Mouse (Mus musculus) hindbrain, embryonic 14.5 days (tissue): Measurements from ENCODE around the gene Drg1. TPM values are rescaled to one million over a fixed set of nuclear protein-coding genes. Genes with fewer than 3 reads are reported as not detected.

Source experiments
- ATAC-seq: fragments of 200-750 bp; cut with Nextera tagmentation; 2 replicates; pipeline ENCODE4 v1.8.0; 2017; ENCODE audit warnings: moderate number of reproducible peaks, mild to moderate bottlenecking, moderate TSS enrichment, moderate library complexity; ENCODE audit not compliant: low FRiP score
- DNase-seq: peaks from one replicate; pipeline ENCODE4 v3.0.0-alpha.2; 2015; ENCODE audit warnings: low spot score
- H3K27ac ChIP-seq: fragments of 300-500 bp; sonication (generic); 2 replicates; pipeline ENCODE4 v1.5.1; 2014; ENCODE audit warnings: mild to moderate bottlenecking, moderate library complexity
- H3K27me3 ChIP-seq: fragments of 300-500 bp; sonication (generic); 2 replicates; pipeline ENCODE4 v1.6.1; 2014; ENCODE audit warnings: mild to moderate bottlenecking, low read length, mixed read lengths; ENCODE audit not compliant: control insufficient read depth, insufficient read depth
- H3K36me3 ChIP-seq: fragments of 300-500 bp; sonication (generic); replicated peaks from 2 replicates; pipeline ENCODE4 v1.6.1; 2014; ENCODE audit not compliant: control insufficient read depth, insufficient read depth
- H3K4me1 ChIP-seq: fragments of 300-500 bp; sonication (generic); replicated peaks from 2 replicates; pipeline ENCODE4 v1.6.1; 2014; ENCODE audit warnings: antibody characterized with exemption, low read length, mixed read lengths; ENCODE audit not compliant: control insufficient read depth, insufficient read depth
- H3K4me2 ChIP-seq: fragments of 300-500 bp; sonication (generic); replicated peaks from 2 replicates; pipeline ENCODE4 v1.6.1; 2014; ENCODE audit warnings: mild to moderate bottlenecking, moderate library complexity
- H3K4me3 ChIP-seq: fragments of 300-500 bp; sonication (generic); replicated peaks from 2 replicates; pipeline ENCODE4 v1.5.1; 2014; ENCODE audit warnings: mild to moderate bottlenecking, low read length
- H3K9ac ChIP-seq: fragments of 300-500 bp; sonication (generic); 2 replicates; pipeline ENCODE4 v1.6.1; 2014
- H3K9me3 ChIP-seq: fragments of 300-500 bp; sonication (generic); 2 replicates; pipeline ENCODE4 v1.6.1; 2016; ENCODE audit warnings: low read length; ENCODE audit not compliant: control insufficient read depth
- WGBS: fragments of 180-500 bp; shearing (Covaris S2); extraction: QIAGEN DNeasy Blood & Tissue Kit; methylation state at CpG from one replicate; pipeline ENCODE4 v1.1.7; 2014; 5-methylcytosine and 5-hydroxymethylcytosine counted together
- polyA plus RNA-seq: library from polyadenylated mRNA; unstranded; fragments of >200 nt; fragmentation: Nextera tagmentation; extraction: Ambion mirVana; gene quantifications from 2 replicates; pipeline ENCODE4 v1.2.1, GENCODE M21; 2014

The Drg1 gene
- polyA plus RNA-seq, 1 experiment from 2014 or later, result 216 TPM

DNA sequence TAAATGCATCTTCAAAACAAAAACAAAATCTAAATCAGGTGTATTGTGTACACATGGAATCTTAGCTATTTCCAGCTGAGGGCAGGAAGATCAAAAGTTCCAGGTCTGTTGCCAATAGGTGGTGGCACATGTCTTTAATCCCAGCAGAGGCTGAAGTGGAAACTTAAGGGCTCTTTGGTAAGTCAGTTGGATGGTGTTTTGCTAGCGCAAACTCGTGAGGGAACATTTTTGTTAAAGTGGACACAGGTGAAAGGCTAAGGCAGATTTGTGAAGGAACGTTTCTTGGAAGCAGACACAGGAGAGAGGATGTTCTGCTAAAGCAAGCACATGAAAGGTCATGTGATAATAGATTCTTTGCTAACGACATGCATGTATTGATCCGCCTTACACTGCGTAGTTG, 17.4 kb upstream of the Drg1 start:
- no peak overlapping the region for H3K9ac ChIP-seq
- H3K36me3 ChIP-seq, result no peaks in the 10 kb centered on the region
- no peaks in the 10 kb centered on the region for H3K9me3 ChIP-seq
- WGBS, result 90% methylated on average over 6 of the region's 6 CpGs
- peaks cover 18% of the 10 kb centered on the region for H3K4me1 ChIP-seq
- H3K27me3 ChIP-seq, result no peaks in the 10 kb centered on the region
- DNase-seq (no peak), ATAC-seq (no peak)
- no peak overlapping the region for H3K27ac ChIP-seq
- H3K4me3 ChIP-seq, result no peak overlapping the region
- H3K4me2 ChIP-seq, result no peak overlapping the region

DNA sequence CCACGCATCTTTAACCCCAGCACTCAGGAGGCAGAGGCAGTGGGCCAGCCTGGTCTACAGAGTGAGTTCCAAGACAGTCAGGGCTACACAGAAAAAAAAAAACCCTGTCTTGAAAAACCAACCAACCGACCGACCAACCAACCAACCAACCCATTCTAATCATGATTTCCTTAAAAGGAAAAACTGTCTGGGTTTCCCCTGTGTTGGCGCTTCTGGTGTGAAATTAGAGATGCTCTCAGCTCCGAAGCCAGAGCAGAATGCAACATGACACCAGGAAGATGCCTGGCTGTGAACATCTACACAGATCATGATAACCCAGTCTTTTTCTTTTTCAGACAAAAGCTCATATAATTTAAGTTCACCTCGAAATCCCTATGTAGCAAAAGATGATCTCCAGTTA, 16.7 kb upstream of the Drg1 start:
- no peaks in the 10 kb centered on the region for H3K9me3 ChIP-seq
- 88% methylated on average over 6 of the region's 6 CpGs for WGBS
- ATAC-seq (no peak), DNase-seq (no peak)
- H3K4me2 ChIP-seq, result no peak overlapping the region
- no peak overlapping the region for H3K9ac ChIP-seq
- H3K4me3 ChIP-seq, result no peak overlapping the region
- no peak overlapping the region for H3K27ac ChIP-seq
- no peaks in the 10 kb centered on the region for H3K27me3 ChIP-seq
- H3K36me3 ChIP-seq, result no peaks in the 10 kb centered on the region
- H3K4me1 ChIP-seq, result peaks cover 10% of the 10 kb centered on the region; the same call in 1 of the 2 replicates

DNA sequence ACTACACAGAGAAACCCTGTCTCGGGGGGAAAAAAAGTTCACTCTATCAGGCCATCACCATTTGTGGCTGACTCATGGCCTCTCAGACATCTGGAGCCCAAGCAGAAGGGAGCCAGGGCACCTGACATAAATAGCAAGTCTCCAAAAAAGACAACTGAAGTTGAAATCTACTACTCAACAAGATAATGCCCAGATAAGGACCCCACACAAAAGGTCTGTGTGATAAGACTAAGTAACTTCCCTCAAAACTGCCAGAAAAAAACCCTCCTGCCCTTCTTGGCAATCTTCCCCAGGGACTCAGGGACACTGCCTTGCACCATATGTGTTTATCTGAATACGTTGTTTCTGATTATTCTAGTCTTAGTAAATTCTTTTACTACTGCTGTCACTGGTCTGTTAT, 13.5 kb upstream of the Drg1 start:
- no peaks in the 10 kb centered on the region for H3K4me1 ChIP-seq
- no peaks in the 10 kb centered on the region for H3K27me3 ChIP-seq
- H3K36me3 ChIP-seq, result no peaks in the 10 kb centered on the region
- 83% methylated on average over 2 of the region's 2 CpGs for WGBS
- H3K9ac ChIP-seq, result no peak overlapping the region
- H3K9me3 ChIP-seq, result no peaks in the 10 kb centered on the region
- H3K4me2 ChIP-seq, result no peak overlapping the region
- no peak overlapping the region for H3K27ac ChIP-seq
- H3K4me3 ChIP-seq, result no peak overlapping the region
- ATAC-seq (no peak), DNase-seq (no peak)

DNA sequence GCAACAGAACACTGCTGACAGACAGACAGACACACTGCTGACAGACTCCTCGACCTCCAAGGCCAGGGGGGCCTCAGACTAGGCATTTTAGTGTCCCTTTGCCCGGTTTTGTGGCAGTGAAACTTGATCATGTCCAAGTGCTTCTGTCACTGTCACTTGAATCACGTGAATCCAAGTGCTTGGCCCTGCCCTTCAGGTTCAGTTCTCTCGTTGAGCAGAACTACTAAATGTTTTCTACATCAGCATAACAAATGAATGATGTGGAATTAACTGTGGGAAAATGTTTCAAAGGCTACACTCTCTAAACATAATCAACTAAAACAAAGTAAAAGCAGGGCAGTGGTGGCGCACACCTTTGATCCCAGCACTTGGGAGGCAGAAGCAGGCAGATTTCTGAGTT, 12.1 kb upstream of the Drg1 start:
- Histone ChIP-seq H3K4me1 (no peaks in the 10 kb centered on the region), H3K4me3 (no peak overlapping the region), H3K36me3 (no peaks in the 10 kb centered on the region), H3K4me2 (no peak overlapping the region), H3K9ac (no peak overlapping the region), H3K27me3 (no peaks in the 10 kb centered on the region), H3K27ac (no peak overlapping the region), H3K9me3 (no peaks in the 10 kb centered on the region)
- ATAC-seq, result no peak
- DNase-seq, result no peak
- 67% methylated on average over 5 of the region's 5 CpGs for WGBS

DNA sequence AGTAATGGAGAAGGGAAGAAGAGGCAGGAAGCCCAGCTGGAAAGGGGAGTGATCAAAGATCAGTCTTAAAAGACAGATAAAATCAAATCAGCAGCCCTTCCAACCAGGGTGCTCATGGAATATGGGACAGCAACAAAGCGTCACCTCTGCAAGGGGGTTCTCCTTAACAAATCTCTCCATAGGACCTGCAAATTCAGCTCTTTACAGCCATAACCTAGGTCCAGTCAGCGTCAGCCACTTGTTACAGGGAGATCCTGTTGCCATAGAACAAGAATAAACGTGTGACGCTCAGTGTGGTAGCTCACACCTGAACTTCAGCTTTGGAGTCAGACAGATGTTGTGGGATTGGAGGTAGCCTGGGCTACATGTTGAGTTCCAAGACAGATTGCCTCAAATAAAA, 3.0 kb upstream of the Drg1 start:
- no peak overlapping the region for H3K27ac ChIP-seq
- H3K4me2 ChIP-seq, result no peak overlapping the region
- H3K36me3 ChIP-seq, result peaks cover 2% of the 10 kb centered on the region; the same call in 1 of the 2 replicates
- H3K4me1 ChIP-seq, result peaks cover 13% of the 10 kb centered on the region
- no peak overlapping the region for H3K4me3 ChIP-seq
- DNase-seq, result no peak
- 47% methylated on average over 4 of the region's 4 CpGs for WGBS
- no peaks in the 10 kb centered on the region for H3K27me3 ChIP-seq
- ATAC-seq, result no peak
- H3K9ac ChIP-seq, result no peak overlapping the region
- no peaks in the 10 kb centered on the region for H3K9me3 ChIP-seq

DNA sequence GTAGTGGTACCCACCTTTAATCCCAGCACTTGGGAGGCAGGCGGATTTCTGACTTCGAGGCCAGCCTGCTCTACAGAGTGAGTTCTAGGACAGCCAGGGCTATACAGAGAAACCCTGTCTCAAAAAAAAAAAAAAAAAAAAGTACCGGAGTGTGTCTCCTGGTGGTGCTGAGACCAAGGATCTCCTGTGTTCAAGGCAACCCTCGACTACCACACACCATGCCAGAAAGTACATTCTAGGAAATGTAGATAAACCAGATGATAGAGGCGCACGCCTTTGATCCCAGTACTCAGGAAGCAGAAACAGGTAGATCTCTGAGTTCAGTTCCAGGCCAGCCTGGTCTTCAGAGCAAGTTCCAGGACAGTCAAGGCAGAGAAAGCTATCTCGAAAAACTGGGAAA, 918 bp upstream of the Drg1 start:
- H3K4me2 ChIP-seq, result peak overlapping the region; percentile 72
- no peaks in the 10 kb centered on the region for H3K9me3 ChIP-seq
- H3K4me3 ChIP-seq, result peak overlapping the region; percentile 98
- H3K27ac ChIP-seq, result peak overlapping the region; percentile 95
- no peaks in the 10 kb centered on the region for H3K27me3 ChIP-seq
- H3K9ac ChIP-seq, result peak overlapping the region; percentile 99
- WGBS, result 54% methylated on average over 7 of the region's 7 CpGs
- no peak for ATAC-seq
- peaks cover 18% of the 10 kb centered on the region for H3K4me1 ChIP-seq
- peaks cover 22% of the 10 kb centered on the region for H3K36me3 ChIP-seq
- no peak for DNase-seq

DNA sequence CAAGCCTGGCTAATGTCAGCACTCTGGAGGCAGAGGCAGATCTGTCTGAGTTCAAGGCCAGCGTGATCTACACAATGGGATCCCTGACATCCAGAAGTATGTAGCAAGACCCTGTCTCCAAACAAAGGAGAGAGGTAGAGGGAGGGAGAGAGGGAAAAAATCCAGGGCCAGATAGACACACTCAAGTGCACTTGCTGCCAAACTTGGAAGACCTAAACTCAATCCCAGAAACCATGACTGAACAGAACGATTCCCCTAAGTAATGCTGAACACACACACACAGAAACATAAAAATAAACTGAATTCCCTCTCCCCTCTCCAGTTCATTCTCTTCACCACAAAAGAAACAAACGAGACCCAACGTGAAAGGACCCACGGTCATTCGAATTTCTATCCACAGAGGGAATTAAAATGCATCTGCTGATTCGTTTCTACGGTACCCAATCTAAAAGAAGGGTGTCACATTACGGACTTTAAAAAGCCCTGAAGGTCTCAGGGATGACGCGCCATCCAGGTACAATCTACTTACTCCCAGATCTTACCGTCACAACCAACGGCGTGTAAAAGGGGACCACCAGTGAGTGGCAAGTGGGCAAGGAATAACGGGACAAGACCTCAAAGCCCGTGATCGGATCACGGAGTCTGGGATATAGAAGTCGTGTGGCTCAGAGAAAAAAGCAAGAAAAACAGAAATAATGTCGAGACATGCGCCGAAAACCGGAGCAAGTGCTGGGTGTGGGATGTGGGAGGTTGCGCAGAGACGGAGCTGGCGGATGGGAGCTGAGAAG, 730 bp downstream of the Drg1 start:
- ATAC-seq (no peak), DNase-seq (peak; percentile 31)
- WGBS, result under 1% methylated on average over 26 of the region's 26 CpGs
- peak overlapping the region; percentile 98 for H3K4me3 ChIP-seq
- H3K36me3 ChIP-seq, result peaks cover 39% of the 10 kb centered on the region
- peak overlapping the region; percentile 99 for H3K9ac ChIP-seq
- peak overlapping the region; percentile 72 for H3K4me2 ChIP-seq
- peak overlapping the region; percentile 95 for H3K27ac ChIP-seq
- no peaks in the 10 kb centered on the region for H3K9me3 ChIP-seq
- no peaks in the 10 kb centered on the region for H3K27me3 ChIP-seq
- peaks cover 18% of the 10 kb centered on the region for H3K4me1 ChIP-seq

DNA sequence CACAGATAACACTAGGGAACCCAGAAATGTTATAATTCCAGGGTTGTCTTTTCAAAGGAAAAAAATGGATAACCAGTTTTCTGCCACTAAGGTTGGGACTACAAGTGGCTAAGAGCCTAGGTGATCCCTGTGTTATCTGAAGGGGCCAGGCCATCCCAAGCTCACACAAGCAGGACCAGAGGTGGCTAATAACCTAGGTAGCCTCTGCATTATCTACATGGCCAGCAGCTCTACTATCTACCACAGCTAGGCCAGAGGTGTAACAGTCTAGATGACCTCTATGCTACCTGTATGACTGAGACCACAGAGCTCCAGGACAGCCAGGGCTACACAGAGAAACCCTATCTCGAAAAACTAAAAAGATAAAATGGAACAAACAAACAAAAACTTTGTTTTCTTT, 6.7 kb downstream of the Drg1 start:
- Histone ChIP-seq H3K27me3 (no peaks in the 10 kb centered on the region), H3K9ac (no peak overlapping the region), H3K36me3 (peaks cover 95% of the 10 kb centered on the region), H3K4me2 (no peak overlapping the region), H3K4me3 (no peak overlapping the region), H3K9me3 (no peaks in the 10 kb centered on the region), H3K27ac (no peak overlapping the region), H3K4me1 (peaks cover 8% of the 10 kb centered on the region)
- no peak for ATAC-seq
- WGBS, result 97% methylated on average over 1 of the region's 1 CpGs
- DNase-seq, result no peak

DNA sequence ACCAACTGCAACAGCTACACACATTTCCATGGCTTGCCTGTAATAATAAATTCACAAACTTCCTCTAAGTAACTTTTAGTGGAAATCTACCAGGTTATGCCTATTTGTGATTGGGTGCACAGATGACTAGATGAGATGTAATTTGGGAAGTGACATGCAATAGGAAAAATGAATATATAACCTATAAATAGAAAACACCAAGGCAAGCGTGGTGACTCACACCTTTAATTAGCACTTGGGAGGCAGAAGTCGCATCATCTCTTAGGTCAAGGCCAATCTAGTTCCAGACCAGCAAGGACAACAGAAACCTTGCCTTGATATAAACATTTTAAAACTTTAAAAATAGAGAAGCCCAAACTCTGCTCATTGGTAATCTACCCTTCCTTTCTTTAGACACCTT, 18.8 kb downstream of the Drg1 start:
- no peak overlapping the region for H3K4me3 ChIP-seq
- DNase-seq (no peak), ATAC-seq (no peak)
- H3K27me3 ChIP-seq, result no peaks in the 10 kb centered on the region
- WGBS, result 90% methylated on average over 2 of the region's 2 CpGs
- no peak overlapping the region for H3K9ac ChIP-seq
- H3K9me3 ChIP-seq, result no peaks in the 10 kb centered on the region
- H3K4me1 ChIP-seq, result no peaks in the 10 kb centered on the region
- H3K36me3 ChIP-seq, result peaks cover 99% of the 10 kb centered on the region
- H3K4me2 ChIP-seq, result no peak overlapping the region
- H3K27ac ChIP-seq, result no peak overlapping the region

DNA sequence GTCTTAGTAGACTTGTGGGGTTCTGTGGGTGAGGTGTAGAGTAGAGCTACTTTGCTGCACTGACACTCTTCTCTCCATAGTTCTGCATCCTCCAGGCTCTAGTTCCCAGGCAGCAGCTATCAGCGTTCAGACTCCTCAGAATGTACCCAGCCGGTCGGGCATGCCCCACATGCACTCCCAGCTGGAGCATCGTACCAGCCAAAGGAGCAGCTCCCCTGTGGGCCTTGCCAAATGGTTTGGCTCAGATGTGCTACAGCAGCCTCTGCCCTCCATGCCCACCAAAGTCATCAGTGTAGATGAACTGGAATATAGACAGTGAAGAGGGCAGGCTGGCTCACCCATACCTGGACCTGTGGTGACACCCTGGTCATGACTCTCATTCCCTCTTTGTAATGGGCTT, 22.4 kb downstream of the Drg1 start:
- Histone ChIP-seq H3K9ac (no peak overlapping the region), H3K27me3 (no peaks in the 10 kb centered on the region), H3K9me3 (no peaks in the 10 kb centered on the region), H3K4me2 (no peak overlapping the region), H3K4me1 (no peaks in the 10 kb centered on the region), H3K27ac (no peak overlapping the region), H3K36me3 (peaks cover 98% of the 10 kb centered on the region), H3K4me3 (no peak overlapping the region)
- 69% methylated on average over 4 of the region's 4 CpGs for WGBS
- DNase-seq (no peak), ATAC-seq (no peak)
